Mouse (Mus musculus) bone marrow macrophage, adult 2 months (primary cell): ENCODE results near the gene Itpr1. TPM values are rescaled to one million over a fixed set of nuclear protein-coding genes. Genes with fewer than 3 reads are reported as not detected.

Source experiments
- H3K27ac ChIP-seq: 2 replicates; pipeline ENCODE4 v1.5.1; 2012; ENCODE audit warnings: low read depth, low read length; ENCODE audit not compliant: insufficient read depth
- H3K4me1 ChIP-seq: 2 replicates; pipeline ENCODE4 v1.6.1; 2012; ENCODE audit warnings: low read length; ENCODE audit not compliant: control insufficient read depth, insufficient read depth
- H3K4me3 ChIP-seq: 2 replicates; pipeline ENCODE4 v1.5.1; 2012; ENCODE audit warnings: mild to moderate bottlenecking, low read length, moderate library complexity; ENCODE audit not compliant: insufficient read depth
- CTCF ChIP-seq: IDR thresholded peaks from 2 replicates; pipeline ENCODE4 v1.5.1; 2012; ENCODE audit warnings: low read depth, mild to moderate bottlenecking, low read length, moderate library complexity
- POLR2A ChIP-seq: IDR thresholded peaks from 2 replicates; pipeline ENCODE4 v1.6.1; 2012; ENCODE audit warnings: mild to moderate bottlenecking, low read depth, low read length, borderline replicate concordance
- polyA plus RNA-seq: library from polyadenylated mRNA; stranded (reverse); fragments of >200 nt; gene quantifications from 2 replicates; pipeline ENCODE4 v1.2.4, GENCODE M21; 2012; ENCODE audit not compliant: missing spikeins, insufficient read depth, insufficient read length

The Itpr1 gene
- polyA plus RNA-seq, 1 experiment: 10.9 TPM

GRCm38 (mm10) chr6:108252565-108253360 lies 39.9 kb downstream of the Itpr1 start:
- H3K27ac ChIP-seq: no peak overlapping the region
- TF ChIP-seq CTCF (no peak), POLR2A (no peak)
- H3K4me1 ChIP-seq: peaks cover 19% of the 10 kb centered on the region
- H3K4me3 ChIP-seq: no peak overlapping the region

GRCm38 (mm10) chr6:108254132-108255064 lies 41.5 kb downstream of the Itpr1 start:
- H3K4me1 ChIP-seq: peaks cover 6% of the 10 kb centered on the region

GRCm38 (mm10) chr6:108255880-108256279 lies 43.0 kb downstream of the Itpr1 start:
- H3K4me1 ChIP-seq: peaks cover 2% of the 10 kb centered on the region; the same call in 1 of the 2 replicates
- no peak for TF ChIP-seq CTCF
- TF ChIP-seq POLR2A: no peak
- no peak overlapping the region for H3K27ac ChIP-seq
- no peak overlapping the region for H3K4me3 ChIP-seq

More at GRCm38 (mm10) chr6:108254132-108255064, 41.5 kb downstream of the Itpr1 start:
- TF ChIP-seq POLR2A (no peak), CTCF (no peak)
- Histone ChIP-seq H3K27ac (no peak overlapping the region), H3K4me3 (no peak overlapping the region)

- peaks cover 7% of the 10 kb centered on the region for H3K4me1 ChIP-seq
Observed at GRCm38 (mm10) chr6:108257225-108257624, 44.3 kb downstream of the Itpr1 start.

GRCm38 (mm10) chr6:108258631-108259030 lies 45.7 kb downstream of the Itpr1 start:
- no peak for TF ChIP-seq CTCF
- no peak for TF ChIP-seq POLR2A
- Histone ChIP-seq H3K4me1 (peaks cover 7% of the 10 kb centered on the region), H3K27ac (no peak overlapping the region)

More at GRCm38 (mm10) chr6:108257225-108257624, 44.3 kb downstream of the Itpr1 start:
- Histone ChIP-seq H3K27ac (no peak overlapping the region), H3K4me3 (no peak overlapping the region)
- TF ChIP-seq CTCF (no peak), POLR2A (no peak)

GRCm38 (mm10) chr6:108259671-108260070 lies 46.8 kb downstream of the Itpr1 start:
- peaks cover 7% of the 10 kb centered on the region for H3K4me1 ChIP-seq
- H3K27ac ChIP-seq: no peak overlapping the region
- H3K4me3 ChIP-seq: no peak overlapping the region
- TF ChIP-seq CTCF (no peak), POLR2A (no peak)

More at GRCm38 (mm10) chr6:108258631-108259030, 45.7 kb downstream of the Itpr1 start:
- H3K4me3 ChIP-seq: no peak overlapping the region

- peaks cover 7% of the 10 kb centered on the region for H3K4me1 ChIP-seq
- H3K27ac ChIP-seq: no peak overlapping the region
- H3K4me3 ChIP-seq: no peak overlapping the region
- no peak for TF ChIP-seq CTCF
- no peak for TF ChIP-seq POLR2A
Observed at GRCm38 (mm10) chr6:108261506-108261905, 48.6 kb downstream of the Itpr1 start.

GRCm38 (mm10) chr6:108264164-108264563 lies 51.3 kb downstream of the Itpr1 start:
- Histone ChIP-seq H3K27ac (no peak overlapping the region), H3K4me1 (peaks cover 6% of the 10 kb centered on the region), H3K4me3 (no peak overlapping the region)
- TF ChIP-seq CTCF (no peak), POLR2A (no peak)

- peaks cover 19% of the 10 kb centered on the region for H3K4me1 ChIP-seq
- TF ChIP-seq POLR2A (no peak), CTCF (no peak)
- no peak overlapping the region for H3K27ac ChIP-seq
- no peak overlapping the region for H3K4me3 ChIP-seq
Observed at GRCm38 (mm10) chr6:108273451-108273850, 60.6 kb downstream of the Itpr1 start.
